Mouse (Mus musculus) CH12.LX (cell line): ENCODE results near the gene Spdye4c. TPM values are rescaled to one million over a fixed set of nuclear protein-coding genes. Genes with fewer than 3 reads are reported as not detected.

ENCODE experiments used
- DNase-seq: peaks from one replicate; pipeline ENCODE4 v3.0.0-alpha.2; 2013; ENCODE audit errors: extremely low read depth
- H3K27ac ChIP-seq: 2 replicates; pipeline ENCODE4 v1.5.1; 2012; ENCODE audit warnings: low read depth, mild to moderate bottlenecking, control low read depth, moderate library complexity; ENCODE audit not compliant: insufficient read depth
- H3K27me3 ChIP-seq: replicated peaks from 2 replicates; pipeline ENCODE3; 2012; ENCODE audit warnings: inconsistent platforms
- H3K36me3 ChIP-seq, 2 experiments: replicated peaks in 1 of 2; 2 replicates each; pipeline versions ENCODE3 to v1.6.1; 2012; ENCODE audit warnings: inconsistent platforms in 1 of 2, low read length in 1 of 2, mild to moderate bottlenecking in 1 of 2, mixed read lengths in 1 of 2, moderate library complexity in 1 of 2; ENCODE audit not compliant: control insufficient read depth in 1 of 2, insufficient read depth in 1 of 2
- H3K4me1 ChIP-seq, 2 experiments: 2 replicates each; pipeline ENCODE4 v1.6.1; 2012; ENCODE audit warnings: inconsistent platforms in 1 of 2, moderate library complexity in 1 of 2; ENCODE audit not compliant: insufficient read depth in 2 of 2, control insufficient read depth in 1 of 2
- H3K4me2 ChIP-seq: 2 replicates; pipeline ENCODE4 v1.6.1; 2012; ENCODE audit warnings: low read depth, mild to moderate bottlenecking, control low read depth; ENCODE audit not compliant: poor library complexity, insufficient read depth, severe bottlenecking
- H3K4me3 ChIP-seq, 3 experiments: fragments of 150-350 bp in 1 of 3; sonication (generic) in 1 of 3; replicated peaks in 1 of 3; 2 replicates each; pipeline versions ENCODE3 to v1.5.1; 2011 to 2012; ENCODE audit warnings: low read depth in 2 of 3, low read length in 2 of 3, mild to moderate bottlenecking in 2 of 3, moderate library complexity in 2 of 3, control low read depth in 1 of 3, improper control_type of control experiment in 1 of 3, inconsistent platforms in 1 of 3, mixed read lengths in 1 of 3; ENCODE audit not compliant: poor library complexity in 1 of 3
- H3K79me2 ChIP-seq: replicated peaks from 2 replicates; pipeline ENCODE4 v1.6.1; 2012; ENCODE audit warnings: mild to moderate bottlenecking, moderate library complexity; ENCODE audit not compliant: control insufficient read depth, poor library complexity, insufficient read depth, severe bottlenecking; ENCODE audit errors: extremely low read depth
- H3K9ac ChIP-seq: 2 replicates; pipeline ENCODE4 v1.6.1; 2012; ENCODE audit warnings: low read depth, mild to moderate bottlenecking, control low read depth, moderate library complexity; ENCODE audit not compliant: insufficient read depth
- H3K9me3 ChIP-seq: replicated peaks from 2 replicates; pipeline ENCODE3; 2012; ENCODE audit warnings: low read length, inconsistent platforms, mixed read lengths
- CHD1 ChIP-seq: IDR thresholded peaks from 2 replicates; pipeline ENCODE4 v1.6.1; 2012; ENCODE audit warnings: low read depth, low read length, improper control_type of control experiment, inconsistent platforms
- CHD2 ChIP-seq: IDR thresholded peaks from 2 replicates; pipeline ENCODE4 v1.6.1; 2011; ENCODE audit warnings: low read length, improper control_type of control experiment
- CTCF ChIP-seq, 2 experiments: IDR thresholded peaks in 1 of 2; conservative IDR thresholded peaks in 1 of 2; 2 replicates each; pipeline ENCODE4 v1.5.1; 2011 to 2012; ENCODE audit warnings: low read depth in 2 of 2, low read length in 2 of 2, improper control_type of control experiment in 1 of 2, inconsistent platforms in 1 of 2, mild to moderate bottlenecking in 1 of 2, moderate library complexity in 1 of 2
- E2F4 ChIP-seq: IDR thresholded peaks from 2 replicates; pipeline ENCODE4 v1.6.1; 2011; ENCODE audit warnings: low read depth, low read length, improper control_type of control experiment; ENCODE audit not compliant: insufficient replicate concordance
- EP300 ChIP-seq: IDR thresholded peaks from 2 replicates; pipeline ENCODE4 v1.6.1; 2011; ENCODE audit warnings: low read length, improper control_type of control experiment
- HCFC1 ChIP-seq: IDR thresholded peaks from 2 replicates; pipeline ENCODE4 v1.6.1; 2012; ENCODE audit warnings: low read depth, mild to moderate bottlenecking, inconsistent platforms, low read length, improper control_type of control experiment
- IRF4 ChIP-seq: IDR thresholded peaks from 2 replicates; pipeline ENCODE4 v1.6.1; 2014; ENCODE audit warnings: low read depth, mild to moderate bottlenecking, inconsistent platforms, low read length, improper control_type of control experiment
- JUN ChIP-seq: IDR thresholded peaks from 2 replicates; pipeline ENCODE4 v1.6.1; 2011; ENCODE audit warnings: low read depth, mild to moderate bottlenecking, low read length, improper control_type of control experiment, moderate library complexity; ENCODE audit not compliant: insufficient read depth
- KAT2A ChIP-seq: IDR thresholded peaks from 2 replicates; pipeline ENCODE4 v1.6.1; 2012; ENCODE audit warnings: low read length, improper control_type of control experiment, inconsistent platforms; ENCODE audit not compliant: insufficient replicate concordance
- MAX ChIP-seq: IDR thresholded peaks from 2 replicates; pipeline ENCODE4 v1.6.1; 2011; ENCODE audit warnings: low read length, improper control_type of control experiment
- MAZ ChIP-seq: IDR thresholded peaks from 2 replicates; pipeline ENCODE4 v1.6.1; 2012; ENCODE audit warnings: low read depth, mild to moderate bottlenecking, inconsistent platforms, low read length, improper control_type of control experiment, moderate library complexity
- MEF2A ChIP-seq: IDR thresholded peaks from 2 replicates; pipeline ENCODE4 v1.6.1; 2014; ENCODE audit warnings: low read depth, mild to moderate bottlenecking, inconsistent platforms, low read length, improper control_type of control experiment, borderline replicate concordance
- MYC ChIP-seq: IDR thresholded peaks from 2 replicates; pipeline ENCODE4 v1.6.1; 2011; ENCODE audit warnings: low read depth, mild to moderate bottlenecking, improper control_type of control experiment, low read length
- NRF1 ChIP-seq: IDR thresholded peaks from 2 replicates; pipeline ENCODE4 v1.6.1; 2014; ENCODE audit warnings: low read depth, mild to moderate bottlenecking, inconsistent platforms, low read length, improper control_type of control experiment, moderate library complexity
- POLR2A ChIP-seq: IDR thresholded peaks from 2 replicates; pipeline ENCODE4 v1.6.1; 2011; ENCODE audit warnings: low read depth, mild to moderate bottlenecking, improper control_type of control experiment, low read length
- POLR2AphosphoS2 ChIP-seq: IDR thresholded peaks from 2 replicates; pipeline ENCODE4 v1.6.1; 2011; ENCODE audit warnings: low read depth, low read length, improper control_type of control experiment
- SMC3 ChIP-seq: IDR thresholded peaks from 2 replicates; pipeline ENCODE4 v1.6.1; 2011; ENCODE audit warnings: low read depth, low read length, improper control_type of control experiment
- UBTF ChIP-seq: IDR thresholded peaks from 2 replicates; pipeline ENCODE4 v1.6.1; 2012; ENCODE audit warnings: low read depth, mild to moderate bottlenecking, inconsistent platforms, low read length, improper control_type of control experiment, moderate library complexity
- USF1 ChIP-seq: IDR thresholded peaks from 2 replicates; pipeline ENCODE4 v1.6.1; 2014; ENCODE audit warnings: low read depth, mild to moderate bottlenecking, inconsistent platforms, low read length, improper control_type of control experiment
- USF2 ChIP-seq: conservative IDR thresholded peaks from 2 replicates; pipeline ENCODE4 v1.6.1; 2011; ENCODE audit warnings: low read depth, low read length, improper control_type of control experiment
- ZC3H11A ChIP-seq: IDR thresholded peaks from 2 replicates; pipeline ENCODE4 v1.6.1; 2012; ENCODE audit warnings: low read depth, mild to moderate bottlenecking, inconsistent platforms, low read length, improper control_type of control experiment
- ZKSCAN1 ChIP-seq: IDR thresholded peaks from 2 replicates; pipeline ENCODE4 v1.6.1; 2012; ENCODE audit warnings: low read depth, inconsistent platforms, low read length, improper control_type of control experiment, borderline replicate concordance
- ZNF384 ChIP-seq: IDR thresholded peaks from 2 replicates; pipeline ENCODE4 v1.6.1; 2012; ENCODE audit warnings: low read depth, low read length, improper control_type of control experiment, inconsistent platforms
- dilution Hi-C: fragments of 300-500 bp; cut with MboI; formaldehyde crosslinking; loops from 2 replicates; pipeline ENCODE4 v1.14.3; 2020; ENCODE audit warnings: low sequenced_read_pairs; ENCODE audit not compliant: extremely low pct_unique_long_range_greater_than_20kb, extremely low pct_ligation_motif_present
- in situ Hi-C: fragments of 300-500 bp; cut with MboI; formaldehyde crosslinking; loops from 3 replicates; pipeline ENCODE4 v1.14.3; 2019; ENCODE audit warnings: low sequenced_read_pairs, low pct_ligation_motif_present, low pct_unique_long_range_greater_than_20kb, mixed read lengths
- polyA plus RNA-seq: library from polyadenylated mRNA; unstranded; fragments of >175 nt; gene quantifications from 2 replicates; pipeline ENCODE4 v1.2.1, GENCODE M21; 2012; ENCODE audit warnings: low read depth; ENCODE audit not compliant: insufficient read length
- total RNA-seq, 2 experiments: library from RNA; depleted of rRNA; stranded (reverse); fragments of 300-350 nt in 1 of 2; fragments of >200 nt in 1 of 2; gene quantifications; 2 replicates each; pipeline ENCODE4 v1.2.3; 2012 to 2014

Spdye4c gene
- total and polyA plus RNA-seq, 3 experiments = not detected

GRCm38 (mm10) chr2:128592301-128592700 is 1.3 kb downstream of the Spdye4c start:
- Histone ChIP-seq H3K4me2 (no peak overlapping the region), H3K9me3 (no peaks in the 10 kb centered on the region), H3K27ac (no peak overlapping the region), H3K79me2 (no peaks in the 10 kb centered on the region), H3K4me3 (no peak overlapping the region), H3K4me1 (no peaks in the 10 kb centered on the region), H3K36me3 (no peaks in the 10 kb centered on the region), H3K27me3 (no peaks in the 10 kb centered on the region), H3K9ac (no peak overlapping the region)
- no peak for DNase-seq
- TF ChIP-seq EP300 (no peak), POLR2A (no peak), IRF4 (no peak), CHD1 (no peak), ZNF384 (no peak)
- dilution Hi-C loops = no loop called here
- in situ Hi-C loops = no loop called here

GRCm38 (mm10) chr2:128601534-128601933 is 10.5 kb downstream of the Spdye4c start:
- H3K4me2 ChIP-seq = no peak overlapping the region
- in situ Hi-C loops = no loop called here

GRCm38 (mm10) chr2:128609286-128609685 is 18.3 kb downstream of the Spdye4c start:
- TF ChIP-seq KAT2A (no peak), MAX (no peak), USF2 (no peak), CHD2 (no peak), ZKSCAN1 (no peak), UBTF (no peak), ZC3H11A (no peak), MEF2A (no peak)
- Histone ChIP-seq H3K27ac (no peak overlapping the region), H3K9ac (no peak overlapping the region), H3K27me3 (no peaks in the 10 kb centered on the region), H3K4me2 (no peak overlapping the region), H3K36me3 (peaks cover 37 to 50% of the 10 kb centered on the region in 2 experiments), H3K4me1 (no peaks in the 10 kb centered on the region), H3K4me3 (no peak overlapping the region), H3K9me3 (peaks cover 5% of the 10 kb centered on the region), H3K79me2 (no peaks in the 10 kb centered on the region)
- DNase-seq = no peak
- in situ Hi-C loops (no loop called here), dilution Hi-C loops (no loop called here)

More at GRCm38 (mm10) chr2:128601534-128601933, 10.5 kb downstream of the Spdye4c start:
- no peaks in the 10 kb centered on the region for H3K36me3 ChIP-seq
- no peaks in the 10 kb centered on the region for H3K27me3 ChIP-seq
- no peak for TF ChIP-seq ZC3H11A
- no peak for TF ChIP-seq ZNF384
- no peak for TF ChIP-seq IRF4
- TF ChIP-seq NRF1 = no peak
- TF ChIP-seq KAT2A = no peak
- no peak for TF ChIP-seq POLR2AphosphoS2
- TF ChIP-seq USF1 = no peak
- TF ChIP-seq SMC3 = no peak
- TF ChIP-seq HCFC1 = no peak
- TF ChIP-seq MYC = no peak
- TF ChIP-seq E2F4 = no peak
- TF ChIP-seq UBTF = no peak
- no peak for TF ChIP-seq CTCF (conservative IDR thresholded peaks at IDR 0.05 in 1 of 2, IDR thresholded peaks at IDR 0.05 in 1 of 2; ENCODE audit: low read depth in 2 of 2, low read length in 2 of 2)
- no peak for TF ChIP-seq USF2
- TF ChIP-seq JUN = no peak
- no peak for TF ChIP-seq MAX
- no peak for TF ChIP-seq MAZ
- H3K27ac ChIP-seq = no peak overlapping the region
- H3K79me2 ChIP-seq = no peaks in the 10 kb centered on the region
- H3K4me1 ChIP-seq = no peaks in the 10 kb centered on the region; a peak in 1 of 4 replicates
- peaks cover 3% of the 10 kb centered on the region for H3K9me3 ChIP-seq
- H3K9ac ChIP-seq = no peak overlapping the region
- no peak for DNase-seq
- no peak overlapping the region for H3K4me3 ChIP-seq
- dilution Hi-C loops = no loop called here
